Mouse (Mus musculus) layer of hippocampus, postnatal 36 days (tissue): ENCODE data around the gene Gstp2. TPM values are rescaled to one million over a fixed set of nuclear protein-coding genes. Genes with fewer than 3 reads are reported as not detected.

ENCODE experiments used
- total RNA-seq, 2 experiments: library from RNA; stranded (reverse); gene quantifications; 2 replicates each; pipeline ENCODE4 v1.2.3; 2021

Gstp2 gene
- total RNA-seq, 2 experiments from 2014 or later = 36.3 to 43.5 TPM

Other genes starting within 250 kb of the Gstp2 start
- gene Chka, start 194.2 kb downstream of the Gstp2 start, total RNA-seq = 100 to 1,000 TPM; 106 to 122 TPM
- gene Tcirg1, start 138.9 kb downstream of the Gstp2 start, total RNA-seq = 10 to 100 TPM; 20.2 to 22.4 TPM
- gene Ndufs8, start 133.2 kb downstream of the Gstp2 start, total RNA-seq = 100 to 1,000 TPM; 133 to 144 TPM
- gene Aldh3b1, start 116.2 kb downstream of the Gstp2 start, total RNA-seq = 1 to 10 TPM; 2.8 to 3.0 TPM
- 10 to 100 TPM; 14.2 to 14.5 TPM for gene Unc93b1, start 110.8 kb downstream of the Gstp2 start, total RNA-seq
- gene Aldh3b3, start 87.4 kb downstream of the Gstp2 start, total RNA-seq = not detected
- under 1 TPM; 0.72 to 0.86 TPM for gene Aldh3b2, start 73.7 kb downstream of the Gstp2 start, total RNA-seq
- 1 to 10 TPM; 1.4 TPM for gene Acy3, start 59.5 kb downstream of the Gstp2 start, total RNA-seq
- not detected for gene Tbx10, start 53.3 kb downstream of the Gstp2 start, total RNA-seq
- 10 to 100 TPM in 1 of 2 experiments, 1 to 10 TPM in 1; 8.2 to 11.1 TPM for gene Nudt8, start 45.4 kb downstream of the Gstp2 start, total RNA-seq
- 1 to 10 TPM; 1.4 to 2.1 TPM for gene Gm49405, start 45.4 kb downstream of the Gstp2 start, total RNA-seq
- 1 to 10 TPM; 4.2 to 4.4 TPM for gene Doc2g, start 42.7 kb downstream of the Gstp2 start, total RNA-seq
- 100 to 1,000 TPM; 238 to 250 TPM for gene Ndufv1, start 33.2 kb downstream of the Gstp2 start, total RNA-seq
- gene Gstp1, start 8.0 kb downstream of the Gstp2 start, total RNA-seq = 100 to 1,000 TPM; 377 to 393 TPM
- gene Gstp3, start 13.5 kb upstream of the Gstp2 start, total RNA-seq = not detected
- gene Cabp2, start 35.6 kb upstream of the Gstp2 start, total RNA-seq = not detected
- gene Cdk2ap2, start 51.2 kb upstream of the Gstp2 start, total RNA-seq = 10 to 100 TPM; 29.7 to 46.0 TPM
- gene Pitpnm1, start 54.0 kb upstream of the Gstp2 start, total RNA-seq = 100 to 1,000 TPM; 169 to 174 TPM
- gene Aip, start 79.8 kb upstream of the Gstp2 start, total RNA-seq = 100 to 1,000 TPM; 108 to 128 TPM
- gene Gpr152, start 93.8 kb upstream of the Gstp2 start, total RNA-seq = under 1 TPM; 0.10 TPM
- gene Cabp4, start 98.0 kb upstream of the Gstp2 start, total RNA-seq = under 1 TPM; 0.17 to 0.28 TPM
- gene Coro1b, start 102.6 kb upstream of the Gstp2 start, total RNA-seq = 10 to 100 TPM; 83.8 to 90.0 TPM
- 1 to 10 TPM; 1.6 to 3.8 TPM for gene Ptprcap, start 107.6 kb upstream of the Gstp2 start, total RNA-seq
- 10 to 100 TPM; 34.5 to 45.1 TPM for gene Rps6kb2, start 117.3 kb upstream of the Gstp2 start, total RNA-seq
- gene Carns1, start 129.5 kb upstream of the Gstp2 start, total RNA-seq = 1 to 10 TPM; 7.1 to 9.9 TPM
- 1 to 10 TPM in 1 of 2 experiments, under 1 TPM in 1; 0.56 to 1.3 TPM for gene Tbc1d10c, start 145.3 kb upstream of the Gstp2 start, total RNA-seq
- 100 to 1,000 TPM; 255 to 265 TPM for gene Ppp1ca, start 146.0 kb upstream of the Gstp2 start, total RNA-seq
- 1 to 10 TPM; 5.5 to 7.1 TPM for gene Rad9a, start 155.6 kb upstream of the Gstp2 start, total RNA-seq
- gene Clcf1, start 168.2 kb upstream of the Gstp2 start, total RNA-seq = under 1 TPM; 0.32 to 0.83 TPM
- gene AC109138.7, start 168.3 kb upstream of the Gstp2 start, total RNA-seq = not detected
- 10 to 100 TPM; 12.4 to 16.6 TPM for gene Pold4, start 185.9 kb upstream of the Gstp2 start, total RNA-seq
- 10 to 100 TPM; 53.4 to 59.5 TPM for gene Ssh3, start 223.2 kb upstream of the Gstp2 start, total RNA-seq
- gene Ankrd13d, start 237.1 kb upstream of the Gstp2 start, total RNA-seq = 10 to 100 TPM; 65.2 to 66.9 TPM